ENCODE assay signal across 9 mouse cellular contexts in genomic region chr8:107943550-107944348, GRCm38 (mm10). TPM values are rescaled to one million over a fixed set of nuclear protein-coding genes. Genes with fewer than 3 reads are reported as not detected.
DNase-seq lines count a peak whose midpoint lies in the region; ATAC-seq and TF ChIP-seq lines count a peak whose summit lies in the region.
"Had no signal": no experiment of that assay in that cellular context is flagged by ENCODE, and none has a peak within 500 bp of the region (broad histone marks: within the 10 kb centered on the region; RNA-seq: fewer than 3 reads in every experiment).

No protein-coding gene starts in this region.

- H3K4me3 ChIP-seq in heart, embryonic 10.5 days: peak overlapping the region; percentile 60
- H3K4me3 ChIP-seq in heart, adult 2 months: no peak overlapping the region
- H3K4me3 ChIP-seq in hindbrain, embryonic 12.5 days: peak overlapping the region; percentile 20; the same call in 1 of the 2 replicates
- H3K4me3 ChIP-seq in midbrain, embryonic 12.5 days: peak overlapping the region; percentile 31

- TF ChIP-seq POLR2A in heart, adult 2 months (IDR thresholded peaks at IDR 0.05; ENCODE audit: insufficient read depth, low read depth, low read length): no peak

- peak; percentile 36 for ATAC-seq in hindbrain, embryonic 12.5 days (ENCODE audit: low FRiP score)
- 0 out of 2 replicates have a peak, but pooled peaks have one; percentile 7 for ATAC-seq in midbrain, embryonic 12.5 days (ENCODE audit: low FRiP score, low read depth)
- ATAC-seq: lung, postnatal 0 days had no signal

- no peak for DNase-seq in heart, embryonic 10.5 days (ENCODE audit: low spot score)
- DNase-seq in heart, adult 2 months: no peak
- DNase-seq in brain, adult 2 months (ENCODE audit: low read depth, low spot score): peak; percentile 8
- DNase-seq in thymus, postnatal 0 days (ENCODE audit: low spot score): no peak
- no peak for DNase-seq in spleen, postnatal 10 days (ENCODE audit: low spot score in 2 of 2)
- DNase-seq in urinary bladder, postnatal 4 days (ENCODE audit: low spot score in 2 of 2): no peak

- H3K27me3 ChIP-seq in heart, embryonic 10.5 days (ENCODE audit: insufficient read depth, poor library complexity, severe bottlenecking): peaks cover 14% of the 10 kb centered on the region
- peaks cover 6% of the 10 kb centered on the region; the same call in 1 of the 2 replicates for H3K27me3 ChIP-seq in heart, adult 2 months (ENCODE audit: control insufficient read depth, insufficient read depth, low read length)
- H3K27me3 ChIP-seq in hindbrain, embryonic 12.5 days: peaks cover 7% of the 10 kb centered on the region; the same call in 1 of the 2 replicates
- peaks cover 19% of the 10 kb centered on the region for H3K27me3 ChIP-seq in midbrain, embryonic 12.5 days

- no peak overlapping the region for H3K9ac ChIP-seq in heart, adult 2 months (ENCODE audit: low read depth, low read length)
- H3K9ac ChIP-seq in hindbrain, embryonic 12.5 days: peak overlapping the region; percentile 59; the same call in 1 of the 2 replicates
- peak overlapping the region; percentile 42; the same call in 1 of the 2 replicates for H3K9ac ChIP-seq in midbrain, embryonic 12.5 days (replicated peaks)

- no peak for TF ChIP-seq CTCF in heart, adult 2 months (IDR thresholded peaks at IDR 0.05)

- no peak for TF ChIP-seq EP300 in heart, adult 2 months (IDR thresholded peaks at IDR 0.05; ENCODE audit: insufficient read depth, low read depth, low read length)

- H3K79me2 ChIP-seq in heart, adult 2 months (replicated peaks; ENCODE audit: control insufficient read depth, insufficient read depth, low read length): no peaks in the 10 kb centered on the region

- intact Hi-C loops in heart, adult 2 months (cut with DNase I): no loop called here

- H3K9me3 ChIP-seq in heart, embryonic 10.5 days: no peaks in the 10 kb centered on the region
- H3K9me3 ChIP-seq in hindbrain, embryonic 12.5 days (replicated peaks): no peaks in the 10 kb centered on the region
- no peaks in the 10 kb centered on the region for H3K9me3 ChIP-seq in midbrain, embryonic 12.5 days

- WGBS in heart, embryonic 10.5 days: 9% methylated on average over 10 of the region's 10 CpGs
- 10% methylated on average over 10 of the region's 10 CpGs for WGBS in heart, adult 2 months
- WGBS in hindbrain, embryonic 12.5 days: 8% methylated on average over 10 of the region's 10 CpGs
- 7% methylated on average over 10 of the region's 10 CpGs for WGBS in midbrain, embryonic 12.5 days

- H3K4me2 ChIP-seq in hindbrain, embryonic 12.5 days (replicated peaks): peak overlapping the region; percentile 62
- H3K4me2 ChIP-seq in midbrain, embryonic 12.5 days (replicated peaks): peak overlapping the region; percentile 55

- peaks cover 29% of the 10 kb centered on the region for H3K4me1 ChIP-seq in heart, embryonic 10.5 days
- H3K4me1 ChIP-seq in heart, adult 2 months (ENCODE audit: control insufficient read depth, insufficient read depth, low read length): no peaks in the 10 kb centered on the region
- H3K4me1 ChIP-seq in hindbrain, embryonic 12.5 days: peaks cover 59% of the 10 kb centered on the region
- peaks cover 51% of the 10 kb centered on the region for H3K4me1 ChIP-seq in midbrain, embryonic 12.5 days

- no peaks in the 10 kb centered on the region for H3K36me3 ChIP-seq in heart, embryonic 10.5 days
- no peaks in the 10 kb centered on the region for H3K36me3 ChIP-seq in heart, adult 2 months (ENCODE audit: control insufficient read depth, insufficient read depth, low read length)
- no peaks in the 10 kb centered on the region for H3K36me3 ChIP-seq in hindbrain, embryonic 12.5 days
- H3K36me3 ChIP-seq in midbrain, embryonic 12.5 days: no peaks in the 10 kb centered on the region

- H3K27ac ChIP-seq in heart, embryonic 10.5 days: no peak overlapping the region
- H3K27ac ChIP-seq in heart, adult 2 months: no peak overlapping the region
- H3K27ac ChIP-seq in hindbrain, embryonic 12.5 days: peak overlapping the region; percentile 91
- peak overlapping the region; percentile 82 for H3K27ac ChIP-seq in midbrain, embryonic 12.5 days (replicated peaks)

RNA-seq across cellular contexts. Expression of gene Zfhx3, which starts 1.3 kb away (rescaled TPM):
- polyA plus RNA-seq in heart, embryonic 10.5 days (2016; fragmentation: Nextera tagmentation; extraction: Ambion mirVana): 7.0 and 9.7 TPM in 2 replicates
- 1 to 10 TPM; 6.9 to 8.3 TPM for total RNA-seq in heart, adult 2 months (2021)
- polyA plus RNA-seq in heart, adult 2 months (2012; rRNA removed): 1.8 TPM in 2 replicates
- 56.8 and 64.7 TPM in 2 replicates for polyA plus RNA-seq in hindbrain, embryonic 12.5 days (2016; fragmentation: Nextera tagmentation; extraction: Ambion mirVana)
- 48.9 and 52.0 TPM in 2 replicates for polyA plus RNA-seq in midbrain, embryonic 12.5 days (2016; fragmentation: Nextera tagmentation; extraction: Ambion mirVana)
- polyA plus RNA-seq in thymus, postnatal 0 days (2015; fragmentation: Nextera tagmentation; extraction: Ambion mirVana): 1.5 and 1.9 TPM in 2 replicates

Comparison
In these comparisons a context has a peak if more than half of its experiments do, and no peak if none do; other contexts are left out.
1. H3K27ac ChIP-seq: peak in hindbrain, embryonic 12.5 days (single experiment) and midbrain, embryonic 12.5 days (single experiment); none in heart, embryonic 10.5 days (single experiment) and heart, adult 2 months (single experiment).